Mouse (Mus musculus) stomach, postnatal 0 days (tissue): ENCODE data around the gene Pigu.

ENCODE experiments used
- CTCF ChIP-seq: IDR thresholded peaks from 2 replicates; pipeline ENCODE4 v1.5.1; 2016; ENCODE audit warnings: antibody characterized with exemption, low read depth, mild to moderate bottlenecking, moderate library complexity
- EP300 ChIP-seq: optimal IDR thresholded peaks from 2 replicates; pipeline ENCODE3; 2016; ENCODE audit warnings: antibody characterized with exemption

DNA sequence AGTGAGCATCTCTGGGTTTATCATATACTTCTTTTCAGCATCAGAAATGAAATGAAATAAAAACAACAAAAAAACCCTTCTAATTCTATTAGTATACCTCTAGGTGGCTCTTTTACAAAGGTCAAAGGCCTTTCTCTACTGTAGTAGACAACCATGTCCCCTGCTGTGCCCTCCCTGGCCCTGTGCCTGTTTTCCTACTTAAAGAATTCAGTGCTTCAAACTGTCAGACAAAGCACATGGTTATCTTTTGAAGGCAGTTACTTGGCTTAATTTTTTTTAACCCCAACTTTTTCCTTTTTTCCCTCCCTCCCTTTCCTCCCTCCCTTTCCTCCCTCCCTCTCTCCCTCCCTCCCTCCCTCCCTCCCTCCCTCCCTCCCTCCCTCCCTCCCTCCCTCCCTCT is 43.0 kb upstream of the Pigu start:
- TF ChIP-seq CTCF: no peak
- TF ChIP-seq EP300: no peak
